Mouse (Mus musculus) retina, postnatal 7 days (tissue): ENCODE measurements around the gene Sirpb1a.
"Not testable (repeated sequence)": the region's sequence is repeated elsewhere in the genome, so short reads cannot be mapped to it uniquely, and the experiment has no call there.

Source experiments
- DNase-seq: peaks from one replicate; pipeline ENCODE4 v3.0.0-alpha.2; 2012; ENCODE audit warnings: low read depth, low spot score

Gene Sirpb1a

DNA sequence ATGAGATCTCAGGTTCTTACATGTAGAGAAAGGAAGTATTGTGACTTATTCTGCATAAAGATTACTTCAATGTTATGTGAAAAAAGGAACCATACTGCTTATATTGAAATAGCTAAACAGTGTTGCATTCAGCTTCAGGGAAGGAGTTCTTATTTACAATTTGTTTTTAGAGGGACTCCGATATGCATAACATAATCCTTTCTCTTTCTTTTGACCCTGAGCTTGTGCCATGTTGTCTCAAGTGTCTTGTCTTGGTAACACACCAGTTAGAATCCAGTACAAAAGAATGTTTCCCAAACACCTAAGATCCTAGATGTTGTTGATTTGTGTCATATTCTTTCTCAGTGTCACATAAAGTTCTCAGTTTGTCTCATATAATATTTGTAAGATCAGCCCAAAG lies at the start of gene Sirpb1a:
TSS of gene Sirpb1a (minus strand) at position 74 of the 400 bp plus-strand sequence.
- not testable (repeated sequence) for DNase-seq

DNA sequence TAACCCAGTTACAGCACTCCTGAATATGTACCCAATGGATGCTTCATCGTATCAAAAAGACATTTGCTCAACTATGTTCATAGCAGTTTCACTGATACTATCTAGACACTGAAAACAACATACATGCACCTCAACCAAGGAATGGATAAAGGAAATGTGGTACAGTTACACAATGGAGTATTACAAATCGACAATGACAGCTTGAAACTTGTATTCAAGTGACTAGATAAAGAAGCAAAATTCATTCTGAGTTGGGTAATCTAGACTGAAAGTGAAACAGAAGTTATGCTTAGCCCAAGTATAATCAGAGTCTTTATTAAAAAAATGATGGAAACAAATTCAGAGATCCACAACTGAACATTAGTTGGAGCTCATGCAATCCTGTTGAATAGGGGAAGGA lies 48.5 kb upstream of the Sirpb1a start:
- not testable (repeated sequence) for DNase-seq

DNA sequence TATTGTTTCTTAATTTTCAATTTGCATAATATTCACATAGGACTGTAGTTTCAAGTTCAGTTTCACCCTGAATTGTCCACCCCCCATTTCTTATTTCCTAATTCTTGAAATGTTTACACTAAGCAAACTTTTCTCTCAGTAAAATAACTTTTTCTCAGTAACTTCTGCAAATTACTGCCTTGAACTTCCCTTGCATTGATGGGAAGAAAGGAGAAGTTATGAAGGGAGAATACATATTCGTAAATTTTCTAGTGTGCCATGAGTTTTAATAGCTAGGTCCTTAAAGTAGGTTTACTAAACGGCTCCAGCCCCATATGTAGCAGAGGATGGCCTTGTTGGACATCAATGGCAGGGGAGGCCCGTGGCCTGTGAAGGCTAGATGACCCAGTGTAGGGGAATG lies 43.8 kb upstream of the Sirpb1a start:
- not testable (repeated sequence) for DNase-seq

DNA sequence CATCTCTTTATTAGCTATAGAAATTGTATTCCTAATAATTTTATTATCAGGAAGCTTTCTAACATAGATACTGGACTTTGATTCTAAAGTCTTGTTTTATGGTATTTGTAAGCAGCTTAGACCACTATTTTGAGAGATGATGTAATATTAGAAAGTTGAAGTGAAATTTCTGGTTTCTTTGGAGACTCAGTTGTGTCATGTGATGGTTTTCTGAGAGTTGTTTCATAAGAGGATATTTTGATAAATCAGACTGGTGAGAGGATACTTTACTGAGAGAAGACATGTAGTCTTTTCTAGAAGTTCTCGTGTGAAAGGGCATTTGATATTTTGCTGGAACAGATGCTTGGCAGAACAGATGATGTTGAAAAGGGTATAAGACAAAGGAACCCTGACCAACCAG lies 17.6 kb upstream of the Sirpb1a start:
- DNase-seq = not testable (repeated sequence)

DNA sequence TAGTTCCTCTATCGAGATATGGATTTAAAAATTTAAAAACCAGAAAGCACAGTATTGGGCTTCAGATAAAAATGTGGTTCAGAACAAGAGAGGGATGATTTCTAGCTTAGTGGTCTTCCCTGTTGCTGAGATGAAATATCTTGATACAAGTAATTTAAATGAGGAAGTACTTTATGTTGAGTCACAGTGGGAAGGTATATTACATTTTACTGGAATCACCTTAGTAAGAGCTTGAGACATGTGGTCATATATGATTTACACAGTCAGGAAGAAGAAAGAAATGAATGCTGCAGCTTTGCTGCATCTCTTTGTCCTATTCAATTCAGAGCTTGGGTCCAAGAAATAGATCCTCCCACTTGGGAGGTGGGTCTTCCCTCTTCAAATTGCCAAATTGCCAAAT lies 13.5 kb upstream of the Sirpb1a start:
- DNase-seq = not testable (repeated sequence)

DNA sequence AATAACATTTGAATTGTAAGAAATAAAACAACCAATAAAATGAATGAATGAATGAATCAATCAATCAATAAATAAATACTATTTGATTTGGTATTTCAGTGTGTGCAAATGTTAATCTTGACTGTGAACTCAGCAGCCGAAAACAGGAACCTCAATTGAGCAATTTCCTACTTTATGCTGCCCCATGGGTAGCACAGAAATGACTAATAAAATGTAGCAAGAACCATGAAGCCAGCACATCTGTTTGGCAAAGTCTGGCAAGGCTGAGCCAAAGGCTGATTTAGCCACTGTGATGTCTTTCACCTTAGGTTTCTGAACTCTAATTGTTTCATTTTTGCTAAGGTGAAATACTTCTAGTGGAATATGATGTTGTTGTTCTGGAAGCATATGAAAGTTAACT lies 1.6 kb upstream of the Sirpb1a start:
- no peak for DNase-seq

DNA sequence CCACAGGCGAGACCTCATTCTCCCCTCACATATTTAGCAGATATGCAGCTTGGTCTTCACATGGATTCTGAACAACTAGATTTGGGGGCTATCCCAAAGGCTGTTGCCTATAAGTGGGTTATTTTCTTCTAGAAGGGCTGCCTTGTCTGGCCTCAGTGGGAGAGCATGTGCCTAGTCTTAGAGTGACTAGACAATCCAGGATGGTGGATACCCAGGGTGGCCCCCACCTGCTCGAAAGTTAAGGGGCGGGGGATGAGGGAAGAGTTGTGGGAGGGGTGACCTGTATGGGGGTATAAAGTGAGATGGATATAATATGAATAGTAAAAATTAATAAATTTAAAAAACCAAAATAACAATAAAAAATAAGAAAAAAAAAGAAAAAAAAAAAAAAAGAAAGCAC lies 70.6 kb downstream of the Sirpb1a start:
- DNase-seq = not testable (repeated sequence)

DNA sequence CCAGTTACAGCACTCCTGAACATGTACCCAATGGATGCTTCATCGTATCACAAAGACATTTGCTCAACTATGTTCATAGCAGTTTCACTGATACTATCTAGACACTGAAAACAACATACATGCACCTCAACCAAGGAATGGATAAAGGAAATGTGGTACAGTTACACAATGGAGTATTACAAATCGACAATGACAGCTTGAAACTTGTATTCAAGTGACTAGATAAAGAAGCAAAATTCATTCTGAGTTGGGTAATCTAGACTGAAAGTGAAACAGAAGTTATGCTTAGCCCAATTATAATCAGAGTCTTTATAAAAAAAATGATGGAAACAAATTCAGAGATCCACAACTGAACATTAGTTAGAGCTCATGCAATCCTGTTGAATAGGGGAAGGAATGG lies 76.0 kb downstream of the Sirpb1a start:
- DNase-seq = not testable (repeated sequence)

DNA sequence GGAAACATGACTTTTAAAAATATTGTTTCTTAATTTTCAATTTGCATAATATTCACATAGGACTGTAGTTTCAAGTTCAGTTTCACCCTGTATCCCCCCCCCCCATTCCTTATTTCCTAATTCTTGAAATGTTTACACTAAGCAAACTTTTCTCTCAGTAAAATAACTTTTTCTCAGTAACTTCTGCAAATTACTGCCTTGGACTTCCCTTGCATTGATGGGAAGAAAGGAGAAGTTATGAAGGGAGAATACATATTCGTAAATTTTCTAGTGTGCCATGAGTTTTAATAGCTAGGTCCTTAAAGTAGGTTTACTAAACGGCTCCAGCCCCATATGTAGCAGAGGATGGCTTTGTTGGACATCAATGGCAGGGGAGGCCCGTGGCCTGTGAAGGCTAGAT lies 80.7 kb downstream of the Sirpb1a start:
- DNase-seq = not testable (repeated sequence)

DNA sequence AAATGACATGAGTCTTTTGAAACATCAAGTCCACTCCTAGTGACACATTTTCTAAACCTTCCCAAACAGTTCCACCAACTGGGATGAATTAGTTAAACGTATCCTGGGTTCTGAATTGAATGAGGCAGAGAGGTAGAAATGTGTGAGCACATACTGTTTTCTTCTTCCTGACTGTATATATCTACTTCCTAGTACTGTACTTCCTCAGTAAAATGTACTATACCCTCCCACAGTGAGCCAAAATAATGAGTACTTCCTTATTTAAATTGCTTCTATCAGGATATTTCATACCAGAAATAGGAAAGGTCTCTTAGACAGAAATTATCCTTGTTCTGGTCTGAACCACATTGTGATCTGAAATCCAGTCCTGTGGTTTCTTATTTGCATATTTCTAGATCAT lies 86.0 kb downstream of the Sirpb1a start:
- DNase-seq = no peak

DNA sequence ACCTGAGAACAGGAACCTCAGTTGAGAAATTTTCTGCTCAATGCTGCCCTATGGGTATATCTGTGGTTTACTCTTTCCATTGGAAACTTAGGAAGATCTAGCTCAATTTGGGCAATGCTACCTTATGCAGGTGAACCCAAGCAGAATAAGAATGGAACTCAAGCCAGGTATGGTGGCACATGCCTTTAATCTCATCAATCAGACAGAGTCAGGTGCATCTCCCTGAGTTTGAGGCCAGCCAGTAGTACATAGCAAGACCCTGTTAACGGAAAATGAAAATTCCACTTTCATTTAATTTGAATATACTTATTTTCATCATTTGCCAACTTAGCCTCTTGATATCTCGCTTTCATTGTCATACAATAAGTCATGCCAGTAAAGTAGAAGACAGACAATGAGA lies 92.1 kb downstream of the Sirpb1a start:
- no peak for DNase-seq

DNA sequence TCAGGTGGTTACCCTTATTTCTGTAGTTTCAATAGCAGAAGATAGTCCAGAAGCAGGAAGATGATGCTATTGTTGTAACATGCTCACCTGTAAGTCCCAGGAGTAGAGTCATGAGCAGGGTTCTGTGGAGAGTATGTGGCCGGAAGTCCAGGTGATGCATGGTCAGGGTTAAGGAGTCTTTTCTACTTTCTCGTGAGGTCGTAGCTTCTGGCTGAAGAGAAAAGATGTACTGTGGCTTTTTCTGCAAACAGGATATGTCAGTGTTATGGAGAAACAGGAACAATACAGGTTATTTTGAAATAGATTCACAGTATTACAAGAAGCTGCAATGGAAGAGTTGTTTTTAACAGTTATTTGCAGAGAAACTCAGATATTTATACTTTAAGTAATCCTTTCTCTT lies 94.3 kb downstream of the Sirpb1a start, which contains the start of gene Gm9733:
TSS of gene Gm9733 (minus strand) at position 240 of the 400 bp plus-strand sequence.
- no peak for DNase-seq

DNA sequence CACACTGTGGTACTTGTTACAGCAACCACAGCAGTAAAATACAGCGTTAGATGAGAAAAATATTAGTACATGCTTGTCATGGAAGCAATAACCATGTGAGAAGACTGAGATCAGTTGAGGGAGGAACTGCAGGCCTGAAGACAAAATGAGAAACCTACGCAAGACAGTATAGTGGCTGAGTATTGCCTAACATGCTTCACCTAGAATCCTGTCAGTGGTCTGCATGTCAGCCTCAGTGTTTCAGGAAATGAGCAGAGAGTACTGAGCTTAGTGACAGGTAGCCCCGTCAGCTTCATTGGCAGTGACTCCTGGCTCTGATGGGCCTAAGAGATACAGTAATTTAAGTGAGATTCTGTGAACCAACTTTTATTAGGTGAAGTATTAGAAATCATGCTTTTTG lies 94.8 kb downstream of the Sirpb1a start:
- no peak for DNase-seq

DNA sequence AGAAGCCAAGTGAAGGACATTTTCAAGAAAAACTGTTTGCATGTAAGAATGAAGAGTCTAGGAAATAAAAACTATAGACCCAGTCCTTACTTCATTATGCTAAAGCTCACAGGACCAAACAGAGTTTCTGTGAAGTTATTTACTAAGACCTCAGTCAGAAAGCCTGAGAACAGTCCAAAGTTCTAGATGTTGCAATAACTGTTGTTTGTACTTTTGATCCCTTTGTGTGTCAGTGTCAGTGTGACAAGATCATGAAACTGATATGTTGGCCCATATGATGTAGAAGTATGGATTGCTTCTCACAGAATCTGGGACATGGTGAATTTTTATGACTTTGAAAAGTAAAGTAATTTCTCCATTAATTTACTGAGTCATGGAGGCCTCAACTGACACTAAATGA lies 96.8 kb downstream of the Sirpb1a start:
- no peak for DNase-seq
